Mouse (Mus musculus) E14TG2a.4 (cell line): ENCODE measurements around the gene Auts2.
A peak's percentile ranks its signal among the peaks of the same experiment; 100 is the strongest.

Experiments
- H3K27me3 ChIP-seq: 2 replicates; pipeline ENCODE4 v1.6.1; 2014; ENCODE audit warnings: low read length, control low read depth; ENCODE audit not compliant: insufficient read depth
- H3K36me3 ChIP-seq: 2 replicates; pipeline ENCODE4 v1.6.1; 2014; ENCODE audit warnings: low read length, control low read depth; ENCODE audit not compliant: insufficient read depth
- H3K4me1 ChIP-seq: replicated peaks from 2 replicates; pipeline ENCODE4 v1.6.1; 2014; ENCODE audit warnings: low read depth, low read length, control low read depth
- H3K4me3 ChIP-seq: replicated peaks from 2 replicates; pipeline ENCODE4 v1.5.1; 2014; ENCODE audit warnings: mild to moderate bottlenecking, low read length
- H3K9me3 ChIP-seq: 2 replicates; pipeline ENCODE4 v1.6.1; 2014; ENCODE audit warnings: low read length, control low read depth
- CTCF ChIP-seq: conservative IDR thresholded peaks from 2 replicates; pipeline ENCODE4 v1.5.1; 2014; ENCODE audit warnings: low read length
- NANOG ChIP-seq: IDR thresholded peaks from 2 replicates; pipeline ENCODE4 v1.6.1; 2014; ENCODE audit warnings: borderline replicate concordance, low read length, mixed read lengths
- POU5F1 ChIP-seq: IDR thresholded peaks from 2 replicates; pipeline ENCODE4 v1.6.1; 2014; ENCODE audit warnings: low read length, borderline replicate concordance

The Auts2 gene

GRCm38 (mm10) chr5:131838064-131838463 is 705.1 kb downstream of the Auts2 start:
- no peaks in the 10 kb centered on the region for H3K36me3 ChIP-seq
- H3K4me1 ChIP-seq: peaks cover 2% of the 10 kb centered on the region; the same call in 1 of the 2 replicates
- no peak overlapping the region for H3K4me3 ChIP-seq
- peaks cover 6% of the 10 kb centered on the region for H3K27me3 ChIP-seq
- no peaks in the 10 kb centered on the region for H3K9me3 ChIP-seq
- TF ChIP-seq CTCF: no peak
- no peak for TF ChIP-seq POU5F1
- no peak for TF ChIP-seq NANOG

GRCm38 (mm10) chr5:131836014-131836735 is 707.0 kb downstream of the Auts2 start:
- TF ChIP-seq CTCF: no peak
- no peak for TF ChIP-seq NANOG
- TF ChIP-seq POU5F1: no peak
- no peak overlapping the region for H3K4me3 ChIP-seq
- peaks cover 2% of the 10 kb centered on the region; the same call in 1 of the 2 replicates for H3K4me1 ChIP-seq
- peaks cover 8% of the 10 kb centered on the region for H3K9me3 ChIP-seq
- H3K27me3 ChIP-seq: peaks cover 3% of the 10 kb centered on the region; the same call in 1 of the 2 replicates
- H3K36me3 ChIP-seq: no peaks in the 10 kb centered on the region

GRCm38 (mm10) chr5:131832891-131833876 is 710.0 kb downstream of the Auts2 start:
- Histone ChIP-seq H3K27me3 (no peaks in the 10 kb centered on the region), H3K4me1 (peaks cover 6% of the 10 kb centered on the region; the same call in 1 of the 2 replicates), H3K4me3 (no peak overlapping the region), H3K36me3 (no peaks in the 10 kb centered on the region), H3K9me3 (peaks cover 8% of the 10 kb centered on the region)
- TF ChIP-seq NANOG: no peak
- no peak for TF ChIP-seq CTCF
- TF ChIP-seq POU5F1: no peak

- no peak overlapping the region for H3K4me3 ChIP-seq
- H3K4me1 ChIP-seq: peaks cover 18% of the 10 kb centered on the region
- TF ChIP-seq POU5F1: no peak
- TF ChIP-seq NANOG: no peak
- TF ChIP-seq CTCF: no peak
- H3K9me3 ChIP-seq: peaks cover 8% of the 10 kb centered on the region
- H3K27me3 ChIP-seq: no peaks in the 10 kb centered on the region
- H3K36me3 ChIP-seq: no peaks in the 10 kb centered on the region
These were observed 713.0 kb downstream of the Auts2 start for GRCm38 (mm10) chr5:131830111-131830510.

- Histone ChIP-seq H3K9me3 (peaks cover 8% of the 10 kb centered on the region), H3K36me3 (no peaks in the 10 kb centered on the region), H3K4me1 (peaks cover 26% of the 10 kb centered on the region), H3K27me3 (no peaks in the 10 kb centered on the region), H3K4me3 (no peak overlapping the region)
- no peak for TF ChIP-seq POU5F1
- TF ChIP-seq CTCF: no peak
- no peak for TF ChIP-seq NANOG
These were observed 713.9 kb downstream of the Auts2 start for GRCm38 (mm10) chr5:131829248-131829647.

- Histone ChIP-seq H3K27me3 (no peaks in the 10 kb centered on the region), H3K36me3 (no peaks in the 10 kb centered on the region), H3K4me3 (no peak overlapping the region), H3K9me3 (peaks cover 8% of the 10 kb centered on the region), H3K4me1 (peaks cover 29% of the 10 kb centered on the region)
- TF ChIP-seq NANOG (no peak), POU5F1 (no peak), CTCF (no peak)
These were observed 714.5 kb downstream of the Auts2 start for GRCm38 (mm10) chr5:131828607-131829006.

GRCm38 (mm10) chr5:131826362-131827261 is 716.5 kb downstream of the Auts2 start:
- Histone ChIP-seq H3K4me3 (no peak overlapping the region), H3K27me3 (no peaks in the 10 kb centered on the region), H3K9me3 (peaks cover under 1% of the 10 kb centered on the region; the same call in 1 of the 2 replicates), H3K4me1 (peaks cover 27% of the 10 kb centered on the region), H3K36me3 (no peaks in the 10 kb centered on the region)
- no peak for TF ChIP-seq POU5F1
- TF ChIP-seq CTCF: no peak
- TF ChIP-seq NANOG: no peak

GRCm38 (mm10) chr5:131825421-131825820 is 717.7 kb downstream of the Auts2 start:
- H3K9me3 ChIP-seq: no peaks in the 10 kb centered on the region
- TF ChIP-seq CTCF (no peak), NANOG (no peak), POU5F1 (no peak)
- H3K4me3 ChIP-seq: 0 out of 2 replicates have a peak overlapping the region, but pooled peaks have one; percentile 7
- no peaks in the 10 kb centered on the region for H3K27me3 ChIP-seq
- no peaks in the 10 kb centered on the region for H3K36me3 ChIP-seq
- peaks cover 27% of the 10 kb centered on the region for H3K4me1 ChIP-seq
